Mouse (Mus musculus): ENCODE results near the gene Ecsit.

DNA sequence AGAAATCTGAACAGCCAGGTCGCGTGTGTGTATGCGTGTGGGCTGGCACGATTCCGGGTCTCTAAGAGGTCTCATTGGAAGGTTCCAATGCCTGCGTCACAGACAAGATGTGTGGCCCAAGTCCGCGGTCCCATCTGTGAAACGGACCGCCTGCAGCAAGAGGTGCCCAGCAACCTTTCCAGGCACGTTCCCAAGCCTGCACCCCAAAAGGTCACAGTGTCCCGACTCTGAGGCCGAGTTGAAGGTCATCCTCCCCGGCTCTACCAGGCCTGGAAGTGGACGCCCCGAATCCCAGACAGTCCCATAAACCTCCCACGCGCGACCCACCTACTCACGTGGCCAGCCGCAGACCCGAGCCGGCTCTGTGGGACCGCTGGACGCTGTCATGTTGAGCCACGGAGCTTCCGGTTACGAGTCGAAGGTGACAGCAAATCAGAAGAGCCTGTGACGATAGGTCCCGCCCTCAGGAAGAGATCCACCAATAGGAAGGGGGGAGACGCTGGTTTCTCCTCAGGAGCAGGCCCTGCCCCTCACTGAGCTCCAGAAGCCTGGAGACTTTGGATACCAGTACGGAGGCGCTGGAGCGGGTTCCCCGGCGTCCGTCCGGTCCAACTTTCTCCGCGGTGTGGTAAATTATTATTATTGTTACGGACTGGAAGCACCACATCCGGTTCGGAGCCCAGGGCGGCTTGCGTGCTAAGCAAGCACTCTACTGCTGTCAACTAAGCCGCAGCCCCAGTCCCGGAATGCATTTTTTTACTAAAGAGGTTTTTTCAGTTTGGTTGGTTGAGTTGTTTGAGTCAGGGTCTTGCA is at the start of gene Ecsit:
- TF ChIP-seq POLR2A (IDR thresholded peaks at IDR 0.05; ENCODE audit: control insufficient read depth, low read depth, low read length) (peak; percentile 68), CTCF (IDR thresholded peaks at IDR 0.05; ENCODE audit: control insufficient read depth, insufficient read depth, insufficient replicate concordance, low read depth, low read length) (no peak)

Data from testis, adult 2 months (tissue).